8 mouse cellular contexts compared by ENCODE assay signal in the genomic region with DNA sequence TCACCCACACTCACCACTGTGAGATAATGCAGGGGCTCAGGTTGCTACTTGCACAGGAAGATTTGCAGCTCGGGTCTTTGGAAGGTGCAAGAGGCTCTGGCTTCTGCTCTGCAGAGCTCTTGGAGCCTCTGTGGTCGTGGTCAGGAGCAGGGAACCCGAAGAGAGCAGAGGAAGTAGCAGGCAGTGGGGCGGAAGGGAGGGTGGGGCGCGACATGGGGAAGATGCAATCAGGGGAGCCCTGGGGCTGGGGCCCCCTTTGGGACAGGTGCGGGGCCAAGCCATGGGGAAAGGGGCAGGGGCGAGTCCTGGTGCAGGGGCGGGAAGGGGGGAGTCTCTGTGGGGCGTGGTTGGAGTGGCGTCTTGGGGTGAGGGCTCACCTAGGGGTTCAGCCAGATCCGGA. TPM values are rescaled to one million over a fixed set of nuclear protein-coding genes. Genes with fewer than 3 reads are reported as not detected.
A peak's percentile ranks its signal among the peaks of the same experiment; 100 is the strongest.
DNase-seq lines count a peak whose midpoint lies in the region; ATAC-seq lines count a peak whose summit lies in the region.

Gene Abcg3 (minus strand): TSS at position 184 of the 400 bp plus-strand sequence.

- H3K4me2 ChIP-seq in hindbrain, embryonic 11.5 days (replicated peaks; ENCODE audit: low read depth, low read length), result no peak within 1 kb of the TSS
- peak within 1 kb of the TSS; percentile 50 for H3K4me2 ChIP-seq in liver, embryonic 15.5 days
- peak within 1 kb of the TSS; percentile 30; the same call in 1 of the 2 replicates for H3K4me2 ChIP-seq in stomach, embryonic 14.5 days (replicated peaks; ENCODE audit: low read depth, low read length)
- H3K4me2 ChIP-seq in forebrain, embryonic 14.5 days (ENCODE audit: low read length), result no peak within 1 kb of the TSS

- intact Hi-C loops in gastrocnemius, postnatal 36 days (cut with DNase I), result no loop called here

- no peaks in the 10 kb centered on the region for H3K27me3 ChIP-seq in hindbrain, embryonic 10.5 days (ENCODE audit: insufficient read depth, poor library complexity, severe bottlenecking)
- no peaks in the 10 kb centered on the region for H3K27me3 ChIP-seq in hindbrain, embryonic 11.5 days (ENCODE audit: control insufficient read depth, insufficient read depth, low read length)
- no peaks in the 10 kb centered on the region for H3K27me3 ChIP-seq in liver, embryonic 15.5 days
- H3K27me3 ChIP-seq in stomach, embryonic 14.5 days (ENCODE audit: control insufficient read depth, insufficient read depth, low read length), result no peaks in the 10 kb centered on the region
- no peaks in the 10 kb centered on the region for H3K27me3 ChIP-seq in forebrain, embryonic 14.5 days (replicated peaks; ENCODE audit: control insufficient read depth, insufficient read depth, low read length)

- H3K27ac ChIP-seq in hindbrain, embryonic 10.5 days, result no peak within 1 kb of the TSS
- no peak within 1 kb of the TSS for H3K27ac ChIP-seq in hindbrain, embryonic 11.5 days (ENCODE audit: low read depth, low read length)
- no peak within 1 kb of the TSS for H3K27ac ChIP-seq in brown adipose tissue, adult 24 weeks (replicated peaks; ENCODE audit: low read depth, low read length)
- H3K27ac ChIP-seq in liver, embryonic 15.5 days (replicated peaks), result no peak within 1 kb of the TSS
- no peak within 1 kb of the TSS for H3K27ac ChIP-seq in stomach, embryonic 14.5 days (ENCODE audit: low read length)
- no peak within 1 kb of the TSS for H3K27ac ChIP-seq in forebrain, embryonic 14.5 days (ENCODE audit: low read depth, low read length)

- no peaks in the 10 kb centered on the region for H3K36me3 ChIP-seq in hindbrain, embryonic 10.5 days
- H3K36me3 ChIP-seq in hindbrain, embryonic 11.5 days (ENCODE audit: control insufficient read depth, insufficient read depth, low read length), result no peaks in the 10 kb centered on the region
- no peaks in the 10 kb centered on the region for H3K36me3 ChIP-seq in liver, embryonic 15.5 days (replicated peaks)
- no peaks in the 10 kb centered on the region for H3K36me3 ChIP-seq in stomach, embryonic 14.5 days (ENCODE audit: control insufficient read depth, insufficient read depth, low read length)
- H3K36me3 ChIP-seq in forebrain, embryonic 14.5 days (ENCODE audit: control insufficient read depth, insufficient read depth, low read length), result no peaks in the 10 kb centered on the region

- no peak for ATAC-seq in hindbrain, embryonic 11.5 days (ENCODE audit: low FRiP score)
- peak; percentile 52 for ATAC-seq in liver, embryonic 15.5 days (ENCODE audit: insufficient read depth)
- ATAC-seq in stomach, embryonic 14.5 days (ENCODE audit: insufficient number of reproducible peaks, insufficient read depth, low FRiP score, low read depth), result no peak
- no peak for ATAC-seq in forebrain, embryonic 14.5 days

- WGBS in hindbrain, embryonic 10.5 days, result 35% methylated on average over 12 of the region's 12 CpGs
- WGBS in hindbrain, embryonic 11.5 days, result 33% methylated on average over 12 of the region's 12 CpGs
- WGBS in liver, embryonic 15.5 days (ENCODE audit: insufficient replicate concordance), result 9% methylated on average over 12 of the region's 12 CpGs
- WGBS in stomach, embryonic 14.5 days, result 28% methylated on average over 12 of the region's 12 CpGs
- WGBS in forebrain, embryonic 14.5 days, result 40% methylated on average over 12 of the region's 12 CpGs

- H3K9me3 ChIP-seq in hindbrain, embryonic 10.5 days, result no peaks in the 10 kb centered on the region
- H3K9me3 ChIP-seq in hindbrain, embryonic 11.5 days (ENCODE audit: control insufficient read depth, low read length), result no peaks in the 10 kb centered on the region
- H3K9me3 ChIP-seq in liver, embryonic 15.5 days (replicated peaks), result no peaks in the 10 kb centered on the region
- no peaks in the 10 kb centered on the region for H3K9me3 ChIP-seq in stomach, embryonic 14.5 days (ENCODE audit: control insufficient read depth, low read depth, low read length)
- H3K9me3 ChIP-seq in forebrain, embryonic 14.5 days (replicated peaks; ENCODE audit: control insufficient read depth, low read length), result no peaks in the 10 kb centered on the region

- H3K9ac ChIP-seq in hindbrain, embryonic 11.5 days (ENCODE audit: low read depth, low read length), result no peak within 1 kb of the TSS
- H3K9ac ChIP-seq in liver, embryonic 15.5 days, result no peak within 1 kb of the TSS
- no peak within 1 kb of the TSS for H3K9ac ChIP-seq in stomach, embryonic 14.5 days (replicated peaks; ENCODE audit: low read depth, low read length)
- no peak within 1 kb of the TSS for H3K9ac ChIP-seq in forebrain, embryonic 14.5 days (ENCODE audit: low read length)

- H3K4me3 ChIP-seq in hindbrain, embryonic 10.5 days, result peak within 1 kb of the TSS; percentile 14; the same call in 1 of the 2 replicates
- H3K4me3 ChIP-seq in hindbrain, embryonic 11.5 days (ENCODE audit: low read depth, low read length), result no peak within 1 kb of the TSS
- H3K4me3 ChIP-seq in brown adipose tissue, adult 24 weeks (ENCODE audit: insufficient read depth, low read depth, low read length), result peak within 1 kb of the TSS; percentile 52
- H3K4me3 ChIP-seq in liver, embryonic 15.5 days (replicated peaks), result peak within 1 kb of the TSS; percentile 35
- peak within 1 kb of the TSS; percentile 10; the same call in 1 of the 2 replicates for H3K4me3 ChIP-seq in stomach, embryonic 14.5 days (ENCODE audit: low read depth, low read length)
- no peak within 1 kb of the TSS for H3K4me3 ChIP-seq in forebrain, embryonic 14.5 days (ENCODE audit: low read depth, low read length)

- DNase-seq in hindbrain, embryonic 10.5 days (ENCODE audit: low spot score), result no peak
- DNase-seq in hindbrain, embryonic 11.5 days (ENCODE audit: low spot score), result no peak
- no peak for DNase-seq in forebrain, embryonic 14.5 days (ENCODE audit: low spot score)
- no peak for DNase-seq in ovary, postnatal 14 days (ENCODE audit: low spot score)
- no peak for DNase-seq in gastrocnemius, postnatal 36 days

- no peaks in the 10 kb centered on the region for H3K4me1 ChIP-seq in hindbrain, embryonic 10.5 days (replicated peaks)
- H3K4me1 ChIP-seq in hindbrain, embryonic 11.5 days (replicated peaks; ENCODE audit: control insufficient read depth, insufficient read depth, low read length), result no peaks in the 10 kb centered on the region
- peaks cover 6% of the 10 kb centered on the region; the same call in 1 of the 2 replicates for H3K4me1 ChIP-seq in brown adipose tissue, adult 24 weeks (ENCODE audit: control insufficient read depth, insufficient read depth, insufficient read length, low read length)
- H3K4me1 ChIP-seq in liver, embryonic 15.5 days (replicated peaks), result no peaks in the 10 kb centered on the region
- no peaks in the 10 kb centered on the region for H3K4me1 ChIP-seq in stomach, embryonic 14.5 days (ENCODE audit: control insufficient read depth, insufficient read depth, low read length)
- no peaks in the 10 kb centered on the region for H3K4me1 ChIP-seq in forebrain, embryonic 14.5 days (ENCODE audit: control insufficient read depth, insufficient read depth, low read length)

RNA-seq across cellular contexts. Expression of gene Abcg3, which starts in this region (rescaled TPM):
- 0.22 and 0.37 TPM in 2 replicates for polyA plus RNA-seq in hindbrain, embryonic 10.5 days (2016; fragmentation: Nextera tagmentation; extraction: Ambion mirVana)
- 0.42 and 0.46 TPM in 2 replicates for polyA plus RNA-seq in hindbrain, embryonic 11.5 days (2014; fragmentation: Nextera tagmentation; extraction: Ambion mirVana)
- polyA plus RNA-seq in brown adipose tissue, adult 24 weeks (2012; ENCODE audit: insufficient read depth, insufficient read length, missing spikeins), result 0.50 and 0.67 TPM in 2 replicates
- polyA plus RNA-seq in liver, embryonic 15.5 days (2015; fragmentation: Nextera tagmentation; extraction: Ambion mirVana), result 4.3 and 4.8 TPM in 2 replicates
- polyA plus RNA-seq in stomach, embryonic 14.5 days (2014; fragmentation: Nextera tagmentation; extraction: Ambion mirVana), result 1.2 and 1.5 TPM in 2 replicates
- polyA plus RNA-seq in forebrain, embryonic 14.5 days (2014; fragmentation: Nextera tagmentation; extraction: Ambion mirVana), result 0.48 and 0.66 TPM in 2 replicates
- under 1 TPM; 0.07 to 0.36 TPM for total RNA-seq in gastrocnemius, postnatal 36 days (2021)

Comparison
In these comparisons a context has a peak if more than half of its experiments do, and no peak if none do; other contexts are left out.
1. H3K4me3 ChIP-seq: peak in hindbrain, embryonic 10.5 days (single experiment), brown adipose tissue, adult 24 weeks (single experiment), liver, embryonic 15.5 days (single experiment) and stomach, embryonic 14.5 days (single experiment); none in hindbrain, embryonic 11.5 days (single experiment) and forebrain, embryonic 14.5 days (single experiment).
2. H3K4me2 ChIP-seq: peak in liver, embryonic 15.5 days (single experiment) and stomach, embryonic 14.5 days (single experiment); none in hindbrain, embryonic 11.5 days (single experiment) and forebrain, embryonic 14.5 days (single experiment).